Mouse (Mus musculus) WW6 (cell line): Measurements from ENCODE around the gene Ubxn6.
A peak's percentile ranks its signal among the peaks of the same experiment; 100 is the strongest.

Experiments used
- DNase-seq: peaks from one replicate; pipeline ENCODE4 v3.0.0-alpha.2; 2013; ENCODE audit warnings: low read depth, low spot score

Ubxn6 gene

GRCm38 (mm10) chr17:56055945-56056678, 18.7 kb downstream of the Ubxn6 start:
- DNase-seq, result no peak

- DNase-seq, result no peak
Observed at GRCm38 (mm10) chr17:56054938-56055337, 19.9 kb downstream of the Ubxn6 start.

GRCm38 (mm10) chr17:56051369-56051768, 23.5 kb downstream of the Ubxn6 start:
- no peak for DNase-seq

- DNase-seq, result no peak
Observed at GRCm38 (mm10) chr17:56040857-56041163, 34.0 kb downstream of the Ubxn6 start.

- peak; percentile 95 for DNase-seq
Observed at GRCm38 (mm10) chr17:56040030-56040856, 34.6 kb downstream of the Ubxn6 start, which contains the start of gene Chaf1a. Gene Chaf1a (plus strand): TSS chr17:56040439.

- DNase-seq, result no peak
Observed at GRCm38 (mm10) chr17:56039345-56039744, 35.5 kb downstream of the Ubxn6 start.

GRCm38 (mm10) chr17:56038583-56039261, 36.1 kb downstream of the Ubxn6 start:
- no peak for DNase-seq

- DNase-seq, result no peak
Observed at GRCm38 (mm10) chr17:56036901-56037287, 37.9 kb downstream of the Ubxn6 start.

GRCm38 (mm10) chr17:56036176-56036900, 38.5 kb downstream of the Ubxn6 start, which contains the start of gene Sh3gl1:
Gene Sh3gl1 (minus strand): TSS chr17:56036635.
- DNase-seq, result peak; percentile 96

GRCm38 (mm10) chr17:56035216-56035615, 39.6 kb downstream of the Ubxn6 start:
- no peak for DNase-seq

- DNase-seq, result no peak
Observed at GRCm38 (mm10) chr17:56034726-56035100, 40.1 kb downstream of the Ubxn6 start.

GRCm38 (mm10) chr17:56034040-56034725, 40.6 kb downstream of the Ubxn6 start:
- DNase-seq, result no peak

GRCm38 (mm10) chr17:56032831-56033230, 42.0 kb downstream of the Ubxn6 start:
- DNase-seq, result no peak

GRCm38 (mm10) chr17:56032127-56032733, 42.6 kb downstream of the Ubxn6 start:
- DNase-seq, result no peak

GRCm38 (mm10) chr17:56031431-56031830, 43.4 kb downstream of the Ubxn6 start:
- no peak for DNase-seq

GRCm38 (mm10) chr17:56030919-56031318, 43.9 kb downstream of the Ubxn6 start:
- no peak for DNase-seq

- DNase-seq, result no peak
Observed at GRCm38 (mm10) chr17:56030238-56030870, 44.5 kb downstream of the Ubxn6 start.

GRCm38 (mm10) chr17:56027801-56028441, 46.9 kb downstream of the Ubxn6 start:
- no peak for DNase-seq

GRCm38 (mm10) chr17:56026881-56027280, 47.9 kb downstream of the Ubxn6 start:
- DNase-seq, result no peak

- DNase-seq, result no peak
Observed at GRCm38 (mm10) chr17:56026303-56026702, 48.5 kb downstream of the Ubxn6 start.
